Mouse (Mus musculus) liver, embryonic 14 days (tissue): ENCODE measurements around the gene Man1a. TPM values are rescaled to one million over a fixed set of nuclear protein-coding genes. Genes with fewer than 3 reads are reported as not detected.

Source experiments
- polyA plus RNA-seq: library from polyadenylated mRNA; depleted of rRNA; stranded (reverse); fragments of >200 nt; gene quantifications from 2 replicates; pipeline ENCODE4 v1.2.3, GENCODE M21; 2012; rRNA removed

The Man1a gene
- 11.5 and 13.1 TPM in 2 replicates for polyA plus RNA-seq

DNA sequence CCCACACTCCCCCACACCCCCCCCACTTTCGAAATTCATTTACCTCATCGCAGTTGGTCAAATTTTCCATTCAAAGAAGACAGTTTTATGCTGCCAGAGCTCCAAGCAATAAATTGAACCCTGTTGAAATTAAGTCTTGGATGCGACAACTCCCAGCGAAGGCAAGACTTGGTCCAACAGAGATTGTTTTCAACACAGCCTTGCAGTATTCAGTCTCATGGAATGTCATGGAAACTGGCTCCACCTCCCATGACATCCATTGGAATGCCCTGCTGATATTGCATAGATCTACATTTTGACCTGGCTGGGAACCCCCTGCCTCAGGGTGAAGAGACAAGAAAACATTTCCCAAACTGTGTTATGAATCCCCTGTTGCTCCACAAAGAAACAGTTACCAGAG is at the start of gene Man1a:
Man1a (minus strand) TSS at position 190 of the 400 bp plus-strand sequence.

